Mouse (Mus musculus): Measurements from ENCODE around the gene Mif4gd.
A peak's percentile ranks its signal among the peaks of the same experiment; 100 is the strongest.

Mif4gd gene

DNA sequence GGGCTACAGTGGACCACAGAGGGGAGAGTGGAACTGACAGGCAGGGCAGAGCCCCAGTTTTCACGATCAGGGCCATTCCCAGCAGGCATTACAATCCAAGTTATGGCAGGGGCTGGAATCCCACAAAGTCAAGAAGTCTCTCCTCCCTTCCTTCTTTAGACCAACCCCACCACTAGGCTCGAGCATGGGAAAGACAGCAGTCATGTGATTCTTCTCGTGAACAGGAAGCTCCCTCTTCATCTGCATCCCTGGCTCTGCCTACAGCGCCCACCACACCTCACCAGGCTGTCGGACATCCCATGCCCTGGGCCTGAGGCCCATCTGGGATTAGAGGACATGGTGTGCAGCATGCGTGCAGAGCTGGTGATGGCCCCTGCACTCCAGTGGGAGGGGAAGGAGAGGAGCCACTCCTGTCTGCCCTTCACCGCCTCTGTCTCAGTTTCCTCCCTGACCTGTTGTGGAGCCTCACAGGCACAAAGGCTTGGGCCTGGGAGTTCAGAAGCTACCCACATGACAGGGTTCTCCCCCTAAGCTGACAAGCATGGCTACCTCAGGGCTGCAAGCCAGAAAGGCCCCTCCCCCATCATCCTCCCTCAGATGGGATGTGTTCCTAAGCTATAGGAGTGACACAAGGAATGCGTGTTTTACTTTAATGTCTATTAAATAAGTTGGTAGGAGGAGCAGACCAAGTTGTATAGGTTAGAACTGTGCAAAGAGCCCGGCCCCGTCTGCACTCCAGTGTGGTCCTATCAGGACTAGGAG is 1.8 kb upstream of the Mif4gd start:
- no peak for DNase-seq (ENCODE audit: low read depth in 1 of 2, low spot score in 2 of 2)

DNA sequence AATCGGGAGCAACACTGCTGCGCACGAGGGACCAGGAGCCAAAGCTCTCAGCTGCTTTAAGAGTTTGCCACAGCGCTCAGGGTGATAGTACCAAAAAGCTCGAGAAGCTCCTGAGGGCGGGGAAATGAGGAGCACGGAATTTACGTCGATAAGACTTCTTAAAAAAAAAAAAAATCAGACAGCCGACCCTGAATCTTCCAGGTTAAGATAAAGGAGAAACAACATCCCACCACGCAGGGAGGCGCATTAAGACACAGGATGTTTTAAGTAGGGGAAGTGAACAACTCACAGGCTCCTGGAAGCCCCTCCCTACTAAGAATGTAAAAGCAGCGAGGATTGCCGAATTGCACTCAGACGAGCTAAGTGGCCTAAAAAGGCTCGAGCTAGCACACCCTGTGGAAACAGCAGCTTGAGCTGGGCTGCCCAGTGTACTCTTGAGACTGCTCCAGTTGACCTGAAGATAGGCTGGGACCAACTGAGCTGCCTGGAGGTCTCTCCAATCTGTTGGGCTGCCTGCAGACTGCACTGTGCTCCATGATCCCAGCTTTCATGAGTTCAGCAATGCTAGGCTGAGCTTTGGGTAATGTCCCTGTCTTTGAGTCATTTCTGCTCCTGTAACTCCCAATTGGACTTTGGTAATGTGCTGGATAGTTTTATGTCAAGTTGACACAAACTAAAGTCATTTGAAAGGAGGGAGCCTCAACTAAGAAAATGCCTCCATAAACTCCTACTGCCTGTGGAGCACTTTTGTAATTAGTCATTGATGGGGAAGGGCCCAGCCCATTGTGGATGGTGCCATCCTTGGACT is 573 bp upstream of the Mif4gd start:
- no peak for DNase-seq (ENCODE audit: low read depth in 1 of 2, low spot score in 2 of 2)

DNA sequence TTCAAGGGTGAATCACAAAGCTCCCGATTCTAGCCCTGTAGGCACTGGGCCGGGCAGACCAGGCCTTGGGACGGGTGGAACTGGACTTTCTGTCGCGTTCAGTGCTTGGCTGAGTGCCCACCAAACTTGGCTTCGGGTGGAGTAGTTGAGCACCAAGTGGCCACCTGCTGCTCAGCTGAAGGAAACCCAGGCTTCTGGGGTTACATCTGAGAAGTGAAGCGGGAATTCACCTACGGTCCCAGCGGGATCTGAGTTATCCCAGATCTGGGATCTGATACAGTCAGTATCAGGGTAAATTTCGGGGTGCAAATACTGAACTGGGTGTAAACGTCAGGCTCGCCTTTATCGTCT is 735 bp downstream of the Mif4gd start:
- DNase-seq (ENCODE audit: low read depth in 1 of 2, low spot score in 2 of 2): no peak

DNA sequence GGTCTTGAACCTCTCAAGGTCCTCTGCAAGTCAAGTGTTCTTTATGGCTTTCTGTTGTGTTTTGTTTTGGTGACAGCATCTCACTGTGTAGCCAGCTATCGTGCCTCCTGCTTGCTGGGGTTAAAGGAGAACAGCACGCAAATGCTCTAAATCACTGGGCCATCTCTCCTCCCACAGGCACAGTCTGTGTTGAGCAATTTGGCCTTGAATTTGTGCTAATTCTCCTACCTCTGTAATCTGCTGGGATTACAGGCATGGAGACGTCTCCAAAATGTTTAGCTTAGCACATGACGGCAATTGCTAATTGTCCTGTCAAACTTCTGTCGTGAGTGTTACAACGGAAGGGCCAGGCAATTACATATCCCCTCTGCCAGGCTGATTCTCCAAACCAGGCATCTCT is 1.6 kb downstream of the Mif4gd start:
- no peak for DNase-seq (ENCODE audit: low read depth in 1 of 2, low spot score in 2 of 2)

DNA sequence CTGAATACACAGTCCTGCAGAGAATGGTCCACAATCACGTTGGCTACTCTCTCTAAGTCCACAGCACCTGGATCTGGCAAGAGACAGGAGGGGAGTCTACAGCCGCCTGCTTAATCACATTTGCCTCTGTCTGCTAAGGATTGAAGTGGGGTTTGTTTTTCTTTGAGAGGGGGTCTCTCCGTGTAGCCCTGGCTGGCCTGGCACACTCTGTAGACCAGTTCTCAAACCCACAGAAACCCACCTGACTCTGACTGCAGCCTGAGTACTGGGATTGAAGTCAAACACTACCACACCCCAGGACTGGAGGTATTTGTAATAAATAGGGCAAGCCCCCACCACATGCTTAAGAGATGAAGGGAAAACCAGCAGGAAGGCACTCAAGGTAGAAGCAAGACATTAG is 3.2 kb downstream of the Mif4gd start:
- no peak for DNase-seq (ENCODE audit: low read depth in 1 of 2, low spot score in 2 of 2)

GRCm38 (mm10) chr11:115608421-115609399 is 4.1 kb downstream of the Mif4gd start:
- DNase-seq (ENCODE audit: low read depth in 1 of 2, low spot score in 2 of 2): no peak

- DNase-seq (ENCODE audit: low read depth in 1 of 2, low spot score in 2 of 2): no peak
Measured at GRCm38 (mm10) chr11:115606733-115607132, 6.0 kb downstream of the Mif4gd start.

GRCm38 (mm10) chr11:115604304-115604696 is 8.5 kb downstream of the Mif4gd start:
- DNase-seq (ENCODE audit: low read depth in 1 of 2, low spot score in 2 of 2): no peak

DNA sequence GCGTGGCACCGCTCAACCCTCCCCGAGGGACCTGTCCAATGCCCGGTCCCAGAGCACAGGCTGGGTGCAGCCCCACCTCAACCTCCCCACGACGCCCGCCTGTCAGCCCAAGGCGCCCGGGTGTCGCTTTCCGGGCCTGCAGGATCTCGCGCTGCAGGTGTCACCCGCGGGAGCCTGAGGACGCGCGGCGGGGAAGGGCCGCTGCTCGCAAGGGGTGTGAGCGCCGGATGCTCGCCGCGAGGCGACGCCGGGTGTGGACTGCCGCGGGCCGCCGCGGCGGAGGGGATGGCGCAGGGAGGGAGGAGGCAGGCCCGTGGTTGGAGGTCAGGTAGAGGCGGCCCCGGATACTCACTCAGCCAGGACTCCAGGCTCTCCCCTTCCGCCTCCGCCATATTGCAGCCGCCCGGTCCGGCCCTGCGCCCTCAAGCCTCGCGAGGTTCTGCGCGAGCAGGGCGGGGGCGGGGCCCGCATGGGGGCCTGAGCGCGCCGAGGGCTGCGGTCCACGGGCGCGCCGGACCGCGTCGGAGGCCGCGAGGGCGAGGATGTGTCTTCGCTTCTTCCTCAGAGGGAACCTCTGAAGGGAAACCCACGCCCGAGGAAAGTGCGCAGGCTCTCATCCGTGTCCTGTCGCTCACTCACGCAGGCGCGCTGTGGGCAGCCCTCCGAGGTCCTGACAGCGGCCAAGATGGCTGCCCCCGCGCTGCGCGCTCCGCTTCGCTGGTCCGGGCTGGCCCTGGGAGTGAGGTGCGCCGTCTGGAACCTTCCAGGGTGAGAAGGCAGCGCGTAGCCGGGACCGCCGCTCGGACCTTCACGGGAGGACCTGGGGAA is 9.1 kb downstream of the Mif4gd start, which contains the start of the genes Mrps7 and Gga3:
TSS of gene Mrps7 (plus strand) at position 450 of the 828 bp plus-strand sequence.
TSS of gene Gga3 (minus strand) at position 576 of the 828 bp plus-strand sequence.
- peak; percentile 80 to 90 for DNase-seq (ENCODE audit: low read depth in 1 of 2, low spot score in 2 of 2)

DNA sequence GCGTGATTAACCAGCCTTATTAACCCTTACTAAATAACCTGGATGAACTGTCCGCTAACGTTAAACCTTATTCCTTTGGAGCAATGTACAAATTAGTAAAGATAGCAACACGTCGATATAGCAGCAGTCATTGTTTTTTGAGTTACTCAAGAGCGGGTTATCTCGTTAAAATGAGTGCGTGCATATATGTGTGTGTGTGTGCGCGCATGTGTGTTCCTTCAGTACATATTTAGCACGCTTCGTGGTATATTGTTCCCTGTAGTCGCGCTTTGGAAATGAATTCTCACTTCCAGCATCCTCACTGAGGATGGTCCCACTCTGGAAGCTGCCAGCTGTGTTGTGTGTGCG is 9.7 kb downstream of the Mif4gd start:
- no peak for DNase-seq (ENCODE audit: low read depth in 1 of 2, low spot score in 2 of 2)

DNA sequence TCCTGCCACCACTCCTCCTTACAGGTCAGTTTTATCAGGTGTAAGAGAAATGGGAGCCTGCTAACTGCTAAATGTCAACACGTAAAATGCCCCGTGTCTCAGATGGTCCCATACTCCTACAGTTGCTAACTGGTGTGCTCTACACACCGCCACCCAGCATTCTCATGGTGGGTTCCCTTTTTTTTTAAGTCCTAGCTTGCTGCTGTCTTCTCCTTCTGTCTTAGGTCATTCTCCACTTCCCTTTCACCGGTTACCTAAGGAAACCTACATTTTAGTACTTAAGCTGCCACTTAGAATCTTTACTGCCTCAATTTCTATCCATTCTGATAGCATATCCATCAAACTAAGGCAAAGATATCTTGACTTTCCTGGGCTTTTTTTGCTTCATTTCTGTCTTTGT is 11.6 kb downstream of the Mif4gd start:
- DNase-seq (ENCODE audit: low read depth in 1 of 2, low spot score in 2 of 2): no peak

- DNase-seq (ENCODE audit: low read depth in 1 of 2, low spot score in 2 of 2): no peak
Measured at GRCm38 (mm10) chr11:115600743-115601142, 12.0 kb downstream of the Mif4gd start.

DNA sequence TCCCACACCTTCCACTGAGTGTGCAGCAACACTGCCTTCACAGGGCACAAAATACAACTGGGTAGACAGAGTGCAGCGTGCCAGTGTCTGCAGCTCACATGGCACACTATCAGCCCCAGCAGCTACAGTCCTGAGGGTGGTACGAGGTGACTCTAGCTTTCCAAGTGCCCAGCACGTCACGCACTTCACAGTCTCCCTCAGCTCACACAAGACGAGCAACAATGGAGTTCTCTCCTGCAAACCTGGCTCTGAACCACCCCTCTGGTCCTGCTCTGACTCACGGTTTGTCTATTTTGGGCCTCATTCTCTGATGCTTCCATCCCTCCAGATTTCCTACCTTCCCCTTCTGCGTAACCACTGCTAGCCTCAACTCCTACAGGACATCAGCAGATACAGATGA is 13.0 kb downstream of the Mif4gd start:
- DNase-seq (ENCODE audit: low read depth in 1 of 2, low spot score in 2 of 2): no peak

DNA sequence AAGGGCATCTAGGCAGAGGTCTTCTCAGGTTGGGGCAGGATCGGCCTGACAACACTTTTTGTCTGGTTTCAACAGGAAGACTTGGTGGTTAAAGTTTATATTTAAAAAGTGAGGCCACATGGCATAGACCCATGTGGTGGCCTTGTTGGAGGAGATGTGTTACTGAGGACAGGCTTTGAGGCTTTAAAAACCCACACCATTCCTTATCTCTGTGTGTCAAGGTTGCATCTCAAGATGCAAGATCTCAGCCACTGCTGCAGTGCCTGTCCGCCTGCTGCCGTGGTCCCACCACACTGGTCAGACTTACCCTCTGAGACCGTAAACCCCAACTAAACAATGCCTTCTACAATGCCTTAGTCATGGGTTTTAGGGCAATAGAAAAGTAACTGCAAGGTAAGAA is 14.5 kb downstream of the Mif4gd start:
- DNase-seq (ENCODE audit: low read depth in 1 of 2, low spot score in 2 of 2): no peak

DNA sequence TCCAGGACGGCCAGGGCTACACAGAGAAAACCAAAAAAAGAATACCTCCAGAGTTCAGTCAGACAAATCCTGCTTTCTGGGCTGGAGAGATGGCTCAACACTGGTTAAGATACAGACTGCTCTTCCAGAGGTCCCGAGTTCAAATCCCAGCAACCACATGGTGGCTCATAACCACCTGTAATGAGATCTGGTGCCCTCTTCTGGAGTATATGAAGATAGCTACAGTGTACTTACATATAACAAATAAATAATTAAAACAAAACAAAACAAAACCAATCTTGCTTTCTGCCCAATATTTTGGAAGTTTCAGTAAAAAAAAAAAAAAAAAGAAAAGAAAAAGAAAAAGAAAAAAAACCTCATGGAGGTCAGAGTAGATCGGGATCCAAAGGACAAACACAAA is 17.6 kb downstream of the Mif4gd start:
- DNase-seq (ENCODE audit: low read depth in 1 of 2, low spot score in 2 of 2): no peak

DNA sequence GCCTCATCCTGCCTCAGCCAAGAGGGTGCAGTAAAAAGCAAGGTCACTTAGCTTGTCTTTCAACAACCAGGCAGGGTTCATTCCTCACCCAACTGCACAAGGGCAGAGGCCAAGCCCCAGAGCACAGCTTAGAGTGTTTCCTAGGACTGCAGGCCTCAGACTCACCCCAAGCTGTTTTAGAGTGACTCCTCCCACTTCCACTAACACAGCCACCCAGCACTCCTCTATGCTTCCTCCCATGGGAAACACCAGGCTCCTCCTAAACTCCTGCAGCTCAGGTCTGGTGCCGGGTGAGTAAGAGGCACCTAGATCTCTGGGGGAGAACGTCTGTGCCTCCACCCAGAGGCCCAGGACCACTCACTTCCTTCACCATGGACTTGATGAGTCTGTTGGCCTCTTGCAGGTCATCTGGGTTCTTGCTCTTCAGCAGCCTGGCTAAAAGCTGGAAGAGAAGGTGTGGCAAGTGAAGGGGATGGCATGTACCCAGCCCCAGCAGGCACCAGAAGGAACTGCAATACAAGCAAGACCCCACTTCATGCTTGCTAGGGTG is 22.2 kb downstream of the Mif4gd start:
- no peak for DNase-seq (ENCODE audit: low read depth in 1 of 2, low spot score in 2 of 2)

DNA sequence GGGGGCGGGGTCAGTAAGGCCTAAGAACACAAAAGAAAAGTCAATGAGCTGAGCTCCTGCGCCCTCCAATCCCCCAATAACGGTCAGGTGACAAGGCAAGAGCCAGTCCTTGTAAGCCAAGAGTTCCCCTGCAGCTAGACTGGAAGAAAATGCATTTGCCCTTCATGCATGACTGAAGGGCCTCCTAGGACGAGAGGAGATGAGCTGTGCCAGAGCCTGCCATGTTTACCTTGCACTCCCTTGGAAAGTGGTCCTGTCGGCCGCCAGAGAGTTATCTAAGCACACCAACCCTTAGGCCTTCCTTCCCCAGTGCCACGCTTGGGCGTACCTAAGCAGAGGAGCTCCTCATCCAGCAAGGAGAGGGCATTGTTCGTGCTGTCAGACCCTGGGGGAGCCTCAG is 24.8 kb downstream of the Mif4gd start:
- no peak for DNase-seq (ENCODE audit: low read depth in 1 of 2, low spot score in 2 of 2)

DNA sequence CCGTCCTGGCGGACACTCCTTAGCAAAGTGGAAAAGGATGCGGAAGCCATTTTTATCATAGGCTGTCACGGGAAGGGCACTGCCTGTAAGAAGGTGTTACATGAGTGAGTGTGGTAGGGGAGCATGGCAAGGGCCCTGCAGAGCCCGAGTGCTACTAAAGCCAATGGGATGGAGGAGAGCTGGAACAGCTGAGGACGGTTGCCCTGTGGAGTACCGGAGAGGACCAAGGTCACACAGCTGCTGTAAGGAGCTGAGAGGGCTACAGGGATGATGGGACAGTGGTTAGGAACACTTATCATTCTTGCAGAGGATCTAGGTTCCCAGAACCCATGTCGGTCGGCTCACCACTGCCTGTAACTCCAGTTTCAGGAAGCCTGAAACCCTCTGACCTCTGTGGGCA is 26.4 kb downstream of the Mif4gd start:
- no peak for DNase-seq (ENCODE audit: low read depth in 1 of 2, low spot score in 2 of 2)

GRCm38 (mm10) chr11:115585573-115586100 is 27.1 kb downstream of the Mif4gd start:
- no peak for DNase-seq (ENCODE audit: low read depth in 1 of 2, low spot score in 2 of 2)
